Mouse (Mus musculus) cortical plate, adult 2 months (tissue): ENCODE data around the gene Lamc2. TPM values are rescaled to one million over a fixed set of nuclear protein-coding genes. Genes with fewer than 3 reads are reported as not detected.

Experiments used
- H3K27ac ChIP-seq: fragments of 200-500 bp; 2 replicates; pipeline ENCODE4 v1.5.1; 2012; ENCODE audit warnings: low read length, control low read depth, inconsistent platforms; ENCODE audit not compliant: insufficient read depth
- H3K4me1 ChIP-seq: fragments of 200-500 bp; 2 replicates; pipeline ENCODE4 v1.6.1; 2011; ENCODE audit warnings: low read length; ENCODE audit not compliant: control insufficient read depth, insufficient read depth
- H3K4me3 ChIP-seq: fragments of 200-500 bp; 2 replicates; pipeline ENCODE4 v1.5.1; 2011; ENCODE audit warnings: mild to moderate bottlenecking, low read length, control low read depth; ENCODE audit not compliant: insufficient read depth
- CTCF ChIP-seq: fragments of 200-500 bp; IDR thresholded peaks from 2 replicates; pipeline ENCODE4 v1.5.1; 2011; ENCODE audit warnings: mild to moderate bottlenecking, control low read depth, low read length; ENCODE audit not compliant: insufficient read depth; ENCODE audit errors: extremely low read depth
- POLR2A ChIP-seq: fragments of 200-500 bp; IDR thresholded peaks from 2 replicates; pipeline ENCODE4 v1.6.1; 2011; ENCODE audit warnings: mild to moderate bottlenecking, low read length, control low read depth; ENCODE audit not compliant: insufficient read depth; ENCODE audit errors: extremely low read depth
- polyA plus RNA-seq: library from polyadenylated mRNA; depleted of rRNA; stranded (reverse); fragments of >200 nt; gene quantifications from 2 replicates; pipeline ENCODE4 v1.2.3, GENCODE M21; 2012

Lamc2 gene
- polyA plus RNA-seq, 1 experiment = 8.1 TPM

DNA sequence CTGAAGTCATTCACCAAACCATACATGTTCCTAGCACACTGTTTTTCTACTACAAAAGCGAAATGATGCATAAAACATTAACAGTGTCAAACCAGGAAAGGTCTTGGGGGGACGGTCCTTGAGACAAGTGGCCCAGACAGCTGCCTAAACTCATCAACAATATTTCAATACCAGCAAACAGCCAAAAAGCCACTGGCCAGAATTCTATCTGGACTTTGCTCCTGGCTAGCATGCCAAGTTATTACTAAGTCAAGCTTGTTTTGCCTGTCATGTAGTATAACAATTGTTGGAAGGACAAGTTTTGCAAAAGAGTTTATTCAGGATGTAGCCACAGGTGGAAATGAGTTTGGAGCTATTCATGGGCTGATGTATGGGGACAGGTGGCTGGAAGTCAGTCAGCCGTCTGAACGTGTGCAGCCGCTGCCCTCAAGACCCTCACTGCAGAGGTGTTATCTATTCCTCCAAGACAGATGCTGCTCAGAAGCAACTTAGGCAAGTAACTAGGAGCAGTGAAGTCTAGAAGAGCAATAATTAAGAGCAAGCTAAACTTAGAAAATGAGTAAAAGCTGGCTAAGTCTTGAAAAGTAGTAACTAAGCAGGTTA is 29.1 kb downstream of the Lamc2 start:
- no peak for TF ChIP-seq POLR2A
- TF ChIP-seq CTCF = no peak

DNA sequence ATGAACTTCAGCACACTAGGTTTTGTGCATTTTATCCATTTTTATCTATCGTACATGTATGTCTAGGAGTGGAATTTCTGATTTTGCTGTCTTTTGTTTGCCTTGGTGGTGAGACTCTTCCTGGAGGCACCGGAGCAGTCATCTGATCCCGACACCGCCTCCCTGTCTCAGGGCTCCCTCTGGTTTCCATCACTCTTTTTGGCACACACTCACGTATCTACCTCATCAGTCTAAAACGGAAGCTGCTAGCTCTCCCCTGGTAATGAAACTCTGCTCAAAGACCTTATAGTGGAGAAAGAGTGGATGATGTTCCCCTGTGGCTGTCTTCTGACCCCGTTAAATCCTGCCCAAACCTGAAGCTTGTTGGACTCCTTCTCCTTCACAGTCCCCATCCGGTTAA is 30.9 kb downstream of the Lamc2 start:
- H3K4me3 ChIP-seq = no peak overlapping the region
- H3K4me1 ChIP-seq = no peaks in the 10 kb centered on the region
- TF ChIP-seq POLR2A = no peak
- TF ChIP-seq CTCF = no peak
- no peak overlapping the region for H3K27ac ChIP-seq

More for the DNA sequence above, 29.1 kb downstream of the Lamc2 start:
- H3K4me1 ChIP-seq = no peaks in the 10 kb centered on the region
- H3K27ac ChIP-seq = no peak overlapping the region
- H3K4me3 ChIP-seq = no peak overlapping the region

DNA sequence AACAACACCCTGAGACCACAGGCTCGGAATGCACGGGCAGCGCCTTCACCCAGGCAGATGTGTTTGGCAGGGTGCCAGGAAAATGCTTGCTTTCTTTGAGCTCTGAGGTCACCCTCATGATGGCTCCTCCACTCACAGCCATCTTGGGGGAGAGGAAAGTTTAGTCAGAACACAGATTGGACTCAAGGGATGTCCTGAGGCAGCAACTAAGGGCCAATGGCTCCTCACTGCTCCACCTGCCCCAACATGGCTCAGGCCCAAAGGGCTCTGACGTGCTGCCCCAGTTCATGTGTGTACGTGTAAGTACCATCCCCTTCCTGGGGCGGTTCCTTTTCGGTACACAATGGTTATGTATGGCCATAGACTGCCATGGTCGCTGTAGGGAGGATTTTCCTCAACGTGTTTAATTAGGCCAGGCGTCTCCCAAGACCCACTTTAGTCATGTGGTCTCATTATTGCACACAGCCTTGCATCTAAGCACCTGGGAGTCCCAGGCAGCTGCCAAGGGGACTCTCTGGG is 32.6 kb downstream of the Lamc2 start:
- Histone ChIP-seq H3K4me3 (no peak overlapping the region), H3K4me1 (no peaks in the 10 kb centered on the region), H3K27ac (no peak overlapping the region)
- TF ChIP-seq POLR2A = no peak

DNA sequence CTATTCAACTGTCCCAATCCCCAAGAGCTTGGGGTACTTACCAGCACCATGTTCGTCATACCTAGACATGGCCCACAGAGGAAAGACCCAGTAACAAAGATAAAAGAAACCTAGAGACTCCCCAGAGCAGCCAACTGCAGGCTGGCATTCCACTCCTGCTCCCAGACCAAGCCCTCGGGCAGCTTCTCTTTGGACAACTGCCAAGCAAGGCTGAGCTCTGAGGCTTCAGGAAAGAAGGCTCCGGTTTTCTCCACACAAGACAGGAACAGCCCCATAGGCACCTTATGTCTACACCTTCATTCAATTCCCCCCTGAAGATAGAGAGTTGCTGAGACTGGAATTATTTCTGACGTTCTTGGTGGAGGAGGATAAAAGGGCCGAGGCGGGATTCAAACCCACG is 33.7 kb downstream of the Lamc2 start:
- Histone ChIP-seq H3K27ac (no peak overlapping the region), H3K4me3 (no peak overlapping the region), H3K4me1 (no peaks in the 10 kb centered on the region)
- TF ChIP-seq CTCF (no peak), POLR2A (no peak)

DNA sequence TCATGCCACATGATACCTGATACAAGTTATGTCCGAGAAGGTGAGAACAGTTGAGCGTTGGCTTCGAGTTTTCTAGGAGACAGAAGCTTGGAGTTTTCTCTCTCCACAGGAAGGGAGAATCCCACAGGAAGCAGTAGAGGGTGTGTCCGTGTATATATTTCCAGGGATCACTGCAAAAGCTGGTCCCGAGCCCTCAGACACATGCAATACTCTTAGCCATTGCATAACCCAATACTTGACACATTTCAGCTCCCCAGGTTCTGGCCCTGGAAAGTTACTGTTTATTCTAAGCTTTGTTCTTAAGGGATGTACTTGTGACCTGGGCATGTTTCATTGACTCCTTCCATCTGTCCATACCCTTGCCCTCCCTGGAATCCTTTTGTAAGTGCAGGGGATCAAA is 40.5 kb downstream of the Lamc2 start:
- TF ChIP-seq POLR2A = no peak
- no peak for TF ChIP-seq CTCF
- Histone ChIP-seq H3K4me3 (no peak overlapping the region), H3K4me1 (no peaks in the 10 kb centered on the region), H3K27ac (no peak overlapping the region)

DNA sequence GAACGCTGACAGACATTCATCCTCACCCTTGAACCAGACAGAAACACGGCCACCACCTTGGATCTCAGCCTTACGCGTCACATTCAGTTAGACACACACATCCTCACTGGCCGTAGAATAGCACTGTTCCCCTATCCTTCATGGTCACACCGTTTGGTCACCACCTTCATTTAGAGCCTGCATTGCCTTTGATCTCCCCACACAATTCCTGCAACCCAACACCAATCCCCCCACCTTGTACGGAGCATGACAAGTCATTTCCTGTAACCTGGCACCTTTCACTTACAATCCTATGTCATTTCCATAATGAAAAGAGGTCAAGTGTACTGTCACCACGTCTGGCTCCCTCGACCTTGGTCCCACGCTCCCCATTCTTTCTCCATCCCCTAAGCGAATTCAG is 42.2 kb downstream of the Lamc2 start:
- H3K4me3 ChIP-seq = no peak overlapping the region
- TF ChIP-seq CTCF (no peak), POLR2A (no peak)
- H3K27ac ChIP-seq = no peak overlapping the region
- no peaks in the 10 kb centered on the region for H3K4me1 ChIP-seq

DNA sequence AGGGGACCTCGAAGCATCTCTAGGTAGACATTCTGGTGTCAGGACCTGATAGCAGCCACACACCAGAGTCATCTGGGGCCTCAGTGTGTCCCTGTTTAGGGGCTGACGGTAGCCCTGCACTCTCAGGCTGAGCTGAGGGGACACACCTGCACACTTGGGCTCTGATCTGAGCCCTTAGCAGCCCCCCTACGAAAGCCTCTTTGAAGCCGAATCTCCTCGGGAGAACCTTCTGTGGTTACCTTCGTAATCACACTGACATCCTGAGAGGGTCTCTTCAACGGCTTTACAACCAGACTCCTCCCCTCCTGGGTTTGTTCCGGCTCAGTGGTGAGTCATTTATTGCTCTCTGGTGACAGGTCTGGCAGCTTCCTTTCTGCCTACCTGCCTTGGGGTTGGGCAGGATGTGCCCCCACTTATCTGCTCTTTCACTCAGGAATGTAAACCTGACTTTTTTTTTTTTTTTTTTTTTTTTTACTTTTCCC is 45.5 kb downstream of the Lamc2 start:
- TF ChIP-seq POLR2A = no peak
- TF ChIP-seq CTCF = no peak
- Histone ChIP-seq H3K4me1 (no peaks in the 10 kb centered on the region), H3K4me3 (no peak overlapping the region), H3K27ac (no peak overlapping the region)

DNA sequence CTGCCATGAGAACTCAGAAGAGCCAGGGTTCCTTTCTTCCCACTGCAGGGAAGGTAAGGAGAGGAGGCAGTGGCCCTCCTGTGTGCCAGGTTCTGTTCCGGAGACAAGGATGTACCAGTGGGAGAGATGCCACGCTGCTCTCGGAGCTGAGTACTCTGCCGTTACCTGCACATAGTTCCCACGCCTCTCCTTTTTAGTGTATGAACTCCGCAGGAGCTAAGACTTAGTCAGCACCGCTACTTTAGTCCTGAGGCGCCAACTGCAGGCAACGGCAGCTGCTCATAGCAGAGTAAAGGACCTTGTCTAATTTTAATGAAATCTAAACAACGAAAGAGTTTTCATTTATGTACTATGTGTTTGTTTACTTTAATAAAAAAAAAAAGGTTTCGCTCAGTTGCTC is 46.0 kb downstream of the Lamc2 start:
- H3K4me1 ChIP-seq = no peaks in the 10 kb centered on the region
- no peak overlapping the region for H3K27ac ChIP-seq
- no peak overlapping the region for H3K4me3 ChIP-seq
- TF ChIP-seq CTCF = no peak
- no peak for TF ChIP-seq POLR2A

DNA sequence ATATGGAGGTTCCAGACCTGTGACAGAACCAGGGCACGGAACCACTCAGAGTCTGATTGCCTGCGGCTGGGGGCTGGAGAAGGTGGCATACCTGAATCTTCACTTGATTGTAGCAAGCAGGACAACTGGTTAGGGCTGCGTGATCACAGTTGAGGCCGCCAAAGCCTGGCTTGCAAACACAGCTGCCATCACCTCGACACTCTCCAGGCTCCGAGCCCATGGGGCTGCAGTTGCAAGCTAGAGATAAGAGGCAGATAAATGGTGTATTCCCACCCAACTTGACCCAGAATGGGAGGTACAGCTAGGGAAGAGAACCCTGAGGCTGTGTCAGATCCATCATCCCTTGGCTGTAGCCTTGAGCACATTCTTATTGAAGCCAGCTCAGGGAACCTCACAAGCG is 46.6 kb downstream of the Lamc2 start:
- H3K4me3 ChIP-seq = no peak overlapping the region
- H3K4me1 ChIP-seq = no peaks in the 10 kb centered on the region
- no peak for TF ChIP-seq POLR2A
- TF ChIP-seq CTCF = no peak
- no peak overlapping the region for H3K27ac ChIP-seq

DNA sequence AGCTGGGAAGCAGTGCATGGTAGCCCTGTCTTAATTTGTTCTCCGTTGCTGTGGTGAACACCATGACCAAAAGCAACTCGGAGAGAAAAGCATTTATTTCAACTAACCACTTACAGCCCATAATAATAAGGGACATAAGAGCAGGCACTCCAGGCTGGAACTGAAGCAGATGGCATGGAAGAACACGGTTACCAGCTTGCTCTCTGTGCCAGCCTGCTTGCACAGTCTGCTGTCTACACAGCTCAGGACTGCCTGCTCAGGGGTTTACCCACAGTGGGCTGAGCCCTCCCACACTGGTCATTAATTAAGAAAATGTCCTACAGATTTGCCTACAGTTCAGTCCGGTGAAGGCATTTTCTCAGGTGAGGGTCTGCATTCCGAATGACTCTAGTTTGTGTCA is 47.8 kb downstream of the Lamc2 start:
- H3K27ac ChIP-seq = no peak overlapping the region
- TF ChIP-seq CTCF = no peak
- TF ChIP-seq POLR2A = no peak

DNA sequence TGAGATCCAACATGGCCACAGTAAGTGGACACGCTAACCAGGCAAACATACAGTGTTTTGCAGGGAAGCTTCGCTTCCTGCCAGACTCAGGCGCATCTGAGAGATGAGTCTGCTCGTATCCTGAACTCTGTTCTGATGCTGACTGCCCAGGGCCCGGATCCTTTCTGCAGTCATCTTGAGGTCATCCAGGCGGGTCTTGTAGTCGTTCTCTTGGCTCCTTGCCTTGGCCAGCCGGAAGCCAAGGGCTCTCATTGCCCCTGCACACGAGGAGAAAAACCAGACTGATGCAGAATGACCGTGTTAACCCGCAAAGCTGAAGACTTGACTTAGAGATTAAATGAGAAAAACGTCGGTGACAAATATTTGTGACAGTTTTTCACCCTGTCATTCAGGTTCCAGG is 49.6 kb downstream of the Lamc2 start:
- Histone ChIP-seq H3K4me1 (no peaks in the 10 kb centered on the region), H3K27ac (no peak overlapping the region), H3K4me3 (no peak overlapping the region)
- TF ChIP-seq CTCF (no peak), POLR2A (no peak)

More for the DNA sequence above, 47.8 kb downstream of the Lamc2 start:
- Histone ChIP-seq H3K4me3 (no peak overlapping the region), H3K4me1 (no peaks in the 10 kb centered on the region)
